Comparison of ENCODE assay signal across 8 mouse cellular contexts in the genomic region with DNA sequence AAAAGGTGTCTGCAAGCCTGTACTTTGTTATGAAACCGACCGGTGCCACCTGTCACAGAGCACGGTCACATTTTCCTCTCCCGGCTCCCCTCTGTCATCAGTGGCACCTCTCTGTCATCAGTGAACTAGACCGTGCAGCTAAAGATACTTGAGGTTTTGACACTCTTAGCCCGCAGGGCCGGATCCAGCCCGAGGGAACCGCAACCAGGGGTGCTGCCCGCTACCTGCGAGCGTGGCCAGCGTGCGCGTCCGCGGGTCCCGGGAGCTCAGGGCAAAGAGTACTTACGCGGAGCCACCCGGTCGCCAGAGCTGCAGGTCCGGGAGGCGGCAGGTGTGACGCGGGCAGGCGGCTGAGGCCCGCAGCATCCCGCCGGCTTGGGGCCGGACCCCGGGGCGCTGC. TPM values are rescaled to one million over a fixed set of nuclear protein-coding genes. Genes with fewer than 3 reads are reported as not detected.
DNase-seq lines count a peak whose midpoint lies in the region; ATAC-seq lines count a peak whose summit lies in the region.

No protein-coding gene starts in this region.

- H3K4me3 ChIP-seq in embryonic facial prominence, embryonic 15.5 days (replicated peaks): peak overlapping the region; percentile 96
- peak overlapping the region; percentile 96 for H3K4me3 ChIP-seq in hindbrain, embryonic 14.5 days (replicated peaks; ENCODE audit: low read length)
- peak overlapping the region; percentile 91 for H3K4me3 ChIP-seq in limb, embryonic 11.5 days (ENCODE audit: low read depth, low read length)

- H3K9me3 ChIP-seq in embryonic facial prominence, embryonic 15.5 days (replicated peaks): no peaks in the 10 kb centered on the region
- H3K9me3 ChIP-seq in hindbrain, embryonic 14.5 days (ENCODE audit: control insufficient read depth, low read length): no peaks in the 10 kb centered on the region
- no peaks in the 10 kb centered on the region for H3K9me3 ChIP-seq in limb, embryonic 11.5 days (ENCODE audit: control insufficient read depth, low read length)

- peaks cover 31% of the 10 kb centered on the region for H3K27me3 ChIP-seq in embryonic facial prominence, embryonic 15.5 days
- H3K27me3 ChIP-seq in hindbrain, embryonic 14.5 days (ENCODE audit: control insufficient read depth, insufficient read depth, low read length): 0 out of 2 replicates have a peak, but pooled peaks cover 3% of the 10 kb centered on the region
- peaks cover 8% of the 10 kb centered on the region for H3K27me3 ChIP-seq in limb, embryonic 11.5 days (ENCODE audit: control insufficient read depth, insufficient read depth, low read length)

- DNase-seq in heart, adult 18-20 months: peak; percentile 10 to 32
- DNase-seq in heart, postnatal 25 days (ENCODE audit: low spot score): no peak
- DNase-seq in T-cell, adult 2 months (ENCODE audit: low spot score): peak; percentile 60
- DNase-seq in hindbrain, embryonic 14.5 days (ENCODE audit: low spot score): no peak
- DNase-seq in limb, embryonic 11.5 days (ENCODE audit: low spot score): peak; percentile 52
- peak; percentile 42 for DNase-seq in neural tube, embryonic 10.5 days (ENCODE audit: extremely low spot score, low spot score)
- DNase-seq in thymus, postnatal 36 days: peak; percentile 39 to 62

- H3K36me3 ChIP-seq in embryonic facial prominence, embryonic 15.5 days: no peaks in the 10 kb centered on the region
- H3K36me3 ChIP-seq in hindbrain, embryonic 14.5 days (replicated peaks; ENCODE audit: control insufficient read depth, insufficient read depth): peaks cover 8% of the 10 kb centered on the region
- H3K36me3 ChIP-seq in limb, embryonic 11.5 days (ENCODE audit: control insufficient read depth, insufficient read depth, low read length): no peaks in the 10 kb centered on the region

- H3K4me2 ChIP-seq in embryonic facial prominence, embryonic 15.5 days (replicated peaks): peak overlapping the region; percentile 97
- peak overlapping the region; percentile 72 for H3K4me2 ChIP-seq in hindbrain, embryonic 14.5 days (replicated peaks)
- peak overlapping the region; percentile 97 for H3K4me2 ChIP-seq in limb, embryonic 11.5 days (ENCODE audit: low read depth, severe bottlenecking)

- ATAC-seq in embryonic facial prominence, embryonic 15.5 days (ENCODE audit: insufficient number of reproducible peaks, low FRiP score, low TSS enrichment, low read depth): no peak
- 0 out of 2 replicates have a peak, but pooled peaks have one; percentile 1 for ATAC-seq in hindbrain, embryonic 14.5 days (ENCODE audit: low FRiP score)
- no peak; the same call in 1 of the 2 replicates for ATAC-seq in limb, embryonic 11.5 days (ENCODE audit: insufficient number of reproducible peaks, low FRiP score, low TSS enrichment, low read depth)

- H3K27ac ChIP-seq in embryonic facial prominence, embryonic 15.5 days (replicated peaks): peak overlapping the region; percentile 68
- peak overlapping the region; percentile 95 for H3K27ac ChIP-seq in hindbrain, embryonic 14.5 days
- no peak overlapping the region for H3K27ac ChIP-seq in limb, embryonic 11.5 days (replicated peaks; ENCODE audit: low read depth, low read length)

- intact Hi-C loops in heart, postnatal 25 days (cut with DNase I): loop anchor here (10.0 kb wide), 1 partner anchor 437 kb away; a partner anchor contains a TSS

- H3K4me1 ChIP-seq in embryonic facial prominence, embryonic 15.5 days: peaks cover 21% of the 10 kb centered on the region
- peaks cover 34% of the 10 kb centered on the region for H3K4me1 ChIP-seq in hindbrain, embryonic 14.5 days (replicated peaks; ENCODE audit: control insufficient read depth, insufficient read depth, low read length)
- peaks cover 8% of the 10 kb centered on the region for H3K4me1 ChIP-seq in limb, embryonic 11.5 days (ENCODE audit: control insufficient read depth, insufficient read depth, low read length)

- WGBS in embryonic facial prominence, embryonic 15.5 days: 1% methylated on average over 32 of the region's 33 CpGs
- under 1% methylated on average over 30 of the region's 33 CpGs for WGBS in hindbrain, embryonic 14.5 days
- 2% methylated on average over 33 of the region's 33 CpGs for WGBS in limb, embryonic 11.5 days

- H3K9ac ChIP-seq in embryonic facial prominence, embryonic 15.5 days: peak overlapping the region; percentile 53
- peak overlapping the region; percentile 83 for H3K9ac ChIP-seq in hindbrain, embryonic 14.5 days
- H3K9ac ChIP-seq in limb, embryonic 11.5 days (ENCODE audit: low read length): peak overlapping the region; percentile 38

RNA-seq across cellular contexts. Expression of a gene that starts 0.8 kb away (rescaled TPM):
- total RNA-seq in heart, adult 18-20 months (2021): 1 to 10 TPM; 1.1 to 1.3 TPM
- 1 to 10 TPM in 1 of 2 experiments, under 1 TPM in 1; 0.98 to 1.1 TPM for total RNA-seq in heart, postnatal 25 days (2021)
- polyA plus RNA-seq in embryonic facial prominence, embryonic 15.5 days (2015; fragmentation: Nextera tagmentation; extraction: Ambion mirVana): 10.0 and 11.7 TPM in 2 replicates
- 39.4 and 45.2 TPM in 2 replicates for polyA plus RNA-seq in hindbrain, embryonic 14.5 days (2014; fragmentation: Nextera tagmentation; extraction: Ambion mirVana)
- polyA plus RNA-seq in limb, embryonic 11.5 days (2014; fragmentation: Nextera tagmentation; extraction: Ambion mirVana): 7.2 and 9.5 TPM in 2 replicates

RNA-seq across cellular contexts. Expression of a gene that starts 1.0 kb away (rescaled TPM):
- 10 to 100 TPM; 37.5 to 38.4 TPM for total RNA-seq in heart, adult 18-20 months (2021)
- 10 to 100 TPM; 39.2 to 46.1 TPM for total RNA-seq in heart, postnatal 25 days (2021)
- 87.2 and 90.4 TPM in 2 replicates for polyA plus RNA-seq in embryonic facial prominence, embryonic 15.5 days (2015; fragmentation: Nextera tagmentation; extraction: Ambion mirVana)
- polyA plus RNA-seq in hindbrain, embryonic 14.5 days (2014; fragmentation: Nextera tagmentation; extraction: Ambion mirVana): 76.3 and 76.8 TPM in 2 replicates
- 132 and 137 TPM in 2 replicates for polyA plus RNA-seq in limb, embryonic 11.5 days (2014; fragmentation: Nextera tagmentation; extraction: Ambion mirVana)

Comparison
In these comparisons a context has a peak if more than half of its experiments do, and no peak if none do; other contexts are left out.
1. DNase-seq: peak in heart, adult 18-20 months (2 of 2), T-cell, adult 2 months (single experiment), limb, embryonic 11.5 days (single experiment), neural tube, embryonic 10.5 days (single experiment) and thymus, postnatal 36 days (2 of 2); none in heart, postnatal 25 days (single experiment) and hindbrain, embryonic 14.5 days (single experiment).
2. Peak in every context shown above with its lines, with median percentiles within 50 percentile points of each other: H3K4me2 ChIP-seq, H3K4me3 ChIP-seq and H3K9ac ChIP-seq.